Mouse (Mus musculus): ENCODE data around the gene Dhx30. TPM values are rescaled to one million over a fixed set of nuclear protein-coding genes. Genes with fewer than 3 reads are reported as not detected.

The Dhx30 gene
- polyA plus RNA-seq, 2 experiments: 24.9 to 27.4 TPM

DNA sequence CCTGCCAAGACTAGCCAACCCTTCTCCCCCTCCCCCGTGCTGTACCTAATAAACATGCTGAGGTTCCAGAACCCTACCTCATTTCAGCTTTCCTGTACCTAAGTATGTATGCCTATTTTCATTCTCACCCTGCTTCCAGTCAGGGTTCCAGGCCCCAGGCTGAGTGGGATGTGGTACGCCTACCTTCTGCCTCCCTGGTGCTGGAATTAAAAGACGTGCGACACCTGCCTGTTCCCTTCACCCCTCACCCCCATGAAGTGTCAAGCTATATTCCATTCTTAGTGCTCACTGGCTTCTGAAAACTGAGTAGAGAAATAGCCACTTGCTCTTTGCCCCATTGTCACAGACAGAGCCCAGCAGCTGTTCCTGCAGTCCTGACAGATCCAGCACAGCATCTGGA lies 3.8 kb upstream of the Dhx30 start:
- H3K27me3 ChIP-seq (ENCODE audit: control insufficient read depth, insufficient read depth, low read length): no peaks in the 10 kb centered on the region
- no peaks in the 10 kb centered on the region for H3K9me3 ChIP-seq (ENCODE audit: control insufficient read depth, low read length)
- no peaks in the 10 kb centered on the region for H3K36me3 ChIP-seq (replicated peaks; ENCODE audit: control insufficient read depth, insufficient read depth, low read depth)
- WGBS (ENCODE audit: insufficient replicate concordance): 77% methylated on average over 4 of the region's 4 CpGs
- DNase-seq (ENCODE audit: low read depth in 3 of 3, low spot score in 3 of 3) (no peak), ATAC-seq (ENCODE audit: insufficient read depth) (no peak)
- no peak overlapping the region for H3K4me3 ChIP-seq (ENCODE audit: insufficient read depth in 1 of 2, low read depth in 2 of 2, low read length in 2 of 2)
- H3K4me2 ChIP-seq (ENCODE audit: low read depth): no peak overlapping the region
- TF ChIP-seq CTCF (IDR thresholded peaks at IDR 0.05; ENCODE audit: low read depth) (no peak), EP300 (IDR thresholded peaks at IDR 0.05; ENCODE audit: low read depth) (no peak)
- H3K9ac ChIP-seq (replicated peaks): no peak overlapping the region
- H3K4me1 ChIP-seq (replicated peaks; ENCODE audit: control insufficient read depth in 2 of 2, insufficient read depth in 2 of 2, low read length in 1 of 2): peaks cover 10 to 12% of the 10 kb centered on the region in 2 experiments
- H3K27ac ChIP-seq: no peak overlapping the region

GRCm38 (mm10) chr9:110118249-110118648 lies 619 bp upstream of the Dhx30 start:
- ATAC-seq (ENCODE audit: insufficient read depth): no peak
- Histone ChIP-seq H3K4me3 (ENCODE audit: insufficient read depth in 1 of 2, low read depth in 2 of 2, low read length in 2 of 2) (peak overlapping the region; percentile 85 to 93), H3K9me3 (ENCODE audit: control insufficient read depth, low read length) (no peaks in the 10 kb centered on the region), H3K36me3 (replicated peaks; ENCODE audit: control insufficient read depth, insufficient read depth, low read depth) (no peaks in the 10 kb centered on the region), H3K27me3 (ENCODE audit: control insufficient read depth, insufficient read depth, low read length) (no peaks in the 10 kb centered on the region), H3K9ac (replicated peaks) (peak overlapping the region; percentile 94), H3K27ac (peak overlapping the region; percentile 79; the same call in 1 of the 2 replicates), H3K4me2 (ENCODE audit: low read depth) (peak overlapping the region; percentile 87), H3K4me1 (replicated peaks; ENCODE audit: control insufficient read depth in 2 of 2, insufficient read depth in 2 of 2, low read length in 1 of 2) (peaks cover 10 to 14% of the 10 kb centered on the region in 2 experiments)
- TF ChIP-seq EP300 (IDR thresholded peaks at IDR 0.05; ENCODE audit: low read depth) (no peak), CTCF (IDR thresholded peaks at IDR 0.05; ENCODE audit: low read depth) (no peak)
- 59% methylated on average over 1 of the region's 1 CpGs for WGBS (ENCODE audit: insufficient replicate concordance)
- no peak for DNase-seq (ENCODE audit: low read depth in 3 of 3, low spot score in 3 of 3)

DNA sequence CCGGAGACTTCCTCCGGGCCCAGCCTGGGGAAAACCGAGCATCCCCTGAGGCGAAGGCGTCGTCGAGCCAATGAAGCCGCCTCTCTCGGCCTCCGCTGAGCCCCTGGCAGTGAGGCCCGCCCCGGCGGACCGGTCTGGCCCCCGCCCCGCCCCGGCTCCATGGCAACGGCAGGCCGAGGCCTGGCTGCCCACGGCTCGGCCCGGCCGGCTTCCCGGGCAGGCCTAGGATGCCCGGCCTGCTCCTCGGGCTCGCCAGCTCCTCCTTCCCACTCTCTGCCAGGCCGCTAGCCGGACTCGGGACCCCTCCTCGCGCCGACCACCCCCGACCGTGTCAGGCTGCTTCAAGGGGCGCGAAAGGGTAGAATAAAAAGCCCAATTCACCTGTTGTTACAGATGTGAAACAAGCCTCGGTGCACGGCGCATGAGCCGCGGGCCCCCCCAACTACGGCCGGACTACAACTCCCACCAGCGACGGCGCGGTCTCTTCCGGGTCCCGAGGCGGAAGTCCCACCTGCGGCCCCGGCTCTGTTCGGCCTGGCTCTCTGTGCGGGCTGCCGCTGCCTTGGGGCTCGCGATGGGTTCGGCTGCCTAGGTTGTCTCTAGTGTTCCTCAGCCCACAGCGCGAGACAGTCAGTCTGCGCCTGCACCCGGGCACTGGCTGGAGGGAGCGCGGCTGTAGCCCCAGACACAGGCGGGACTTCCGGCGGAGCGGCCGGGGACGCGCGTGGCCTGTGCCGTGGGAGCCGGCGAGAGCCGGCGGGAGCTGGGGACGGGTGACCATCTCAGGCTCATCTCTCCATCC lies 452 bp downstream of the Dhx30 start, which contains the start of gene Smarcc1:
Smarcc1 (plus strand) TSS at position 732 of the 802 bp plus-strand sequence.
- TF ChIP-seq EP300 (IDR thresholded peaks at IDR 0.05; ENCODE audit: low read depth): no peak
- TF ChIP-seq CTCF (IDR thresholded peaks at IDR 0.05; ENCODE audit: low read depth): 0 out of 2 replicates have a peak, but pooled peaks have one; percentile 1
- Histone ChIP-seq H3K4me2 (ENCODE audit: low read depth) (peak within 1 kb of the TSS; percentile 87), H3K36me3 (replicated peaks; ENCODE audit: control insufficient read depth, insufficient read depth, low read depth) (peaks cover 5% of the 10 kb centered on the region), H3K27ac (peak within 1 kb of the TSS; percentile 79), H3K4me3 (ENCODE audit: insufficient read depth in 1 of 2, low read depth in 2 of 2, low read length in 2 of 2) (peak within 1 kb of the TSS; percentile 85 to 93), H3K27me3 (ENCODE audit: control insufficient read depth, insufficient read depth, low read length) (no peaks in the 10 kb centered on the region), H3K9me3 (ENCODE audit: control insufficient read depth, low read length) (no peaks in the 10 kb centered on the region), H3K9ac (replicated peaks) (peak within 1 kb of the TSS; percentile 94), H3K4me1 (replicated peaks; ENCODE audit: control insufficient read depth in 2 of 2, insufficient read depth in 2 of 2, low read length in 1 of 2) (peaks cover 10 to 14% of the 10 kb centered on the region in 2 experiments)
- ATAC-seq (ENCODE audit: insufficient read depth) (peak; percentile 96), DNase-seq (ENCODE audit: low read depth in 3 of 3, low spot score in 3 of 3) (peak; percentile 70 to 72 (median 71))
- under 1% methylated on average over 75 of the region's 79 CpGs for WGBS (ENCODE audit: insufficient replicate concordance)

GRCm38 (mm10) chr9:110116353-110116976 lies 1.2 kb downstream of the Dhx30 start:
- DNase-seq (ENCODE audit: low read depth in 3 of 3, low spot score in 3 of 3): no peak
- no peaks in the 10 kb centered on the region for H3K27me3 ChIP-seq (ENCODE audit: control insufficient read depth, insufficient read depth, low read length)
- no peaks in the 10 kb centered on the region for H3K9me3 ChIP-seq (ENCODE audit: control insufficient read depth, low read length)
- peak overlapping the region; percentile 87 for H3K4me2 ChIP-seq (ENCODE audit: low read depth)
- peak overlapping the region; percentile 85 to 93 for H3K4me3 ChIP-seq (ENCODE audit: insufficient read depth in 1 of 2, low read depth in 2 of 2, low read length in 2 of 2)
- H3K36me3 ChIP-seq (replicated peaks; ENCODE audit: control insufficient read depth, insufficient read depth, low read depth): peaks cover 5% of the 10 kb centered on the region
- 17% methylated on average over 9 of the region's 10 CpGs for WGBS (ENCODE audit: insufficient replicate concordance)
- H3K27ac ChIP-seq: peak overlapping the region; percentile 79
- no peak for TF ChIP-seq EP300 (IDR thresholded peaks at IDR 0.05; ENCODE audit: low read depth)
- peak; percentile 9; the same call in 1 of the 2 replicates for TF ChIP-seq CTCF (IDR thresholded peaks at IDR 0.05; ENCODE audit: low read depth)
- peak overlapping the region; percentile 94 for H3K9ac ChIP-seq (replicated peaks)
- no peak for ATAC-seq (ENCODE audit: insufficient read depth)
- H3K4me1 ChIP-seq (replicated peaks; ENCODE audit: control insufficient read depth in 2 of 2, insufficient read depth in 2 of 2, low read length in 1 of 2): peaks cover 10 to 14% of the 10 kb centered on the region in 2 experiments
